In genomic region chrX:139832464-139832863, GRCm38 (mm10) we compare ENCODE assay signal across 8 mouse cellular contexts. TPM values are rescaled to one million over a fixed set of nuclear protein-coding genes. Genes with fewer than 3 reads are reported as not detected.
DNase-seq lines count a peak whose midpoint lies in the region; ATAC-seq lines count a peak whose summit lies in the region.

No protein-coding gene starts in this region.

- H3K4me3 ChIP-seq in embryonic facial prominence, embryonic 10.5 days = no peak overlapping the region
- H3K4me3 ChIP-seq in midbrain, embryonic 14.5 days (replicated peaks; ENCODE audit: low read depth, low read length) = no peak overlapping the region

- H3K4me1 ChIP-seq in embryonic facial prominence, embryonic 10.5 days = no peaks in the 10 kb centered on the region
- no peaks in the 10 kb centered on the region for H3K4me1 ChIP-seq in midbrain, embryonic 14.5 days (ENCODE audit: control insufficient read depth, insufficient read depth, low read length)

- no peaks in the 10 kb centered on the region for H3K9me3 ChIP-seq in embryonic facial prominence, embryonic 10.5 days
- no peaks in the 10 kb centered on the region for H3K9me3 ChIP-seq in midbrain, embryonic 14.5 days (ENCODE audit: control insufficient read depth, low read length)

- no peak overlapping the region for H3K27ac ChIP-seq in embryonic facial prominence, embryonic 10.5 days (replicated peaks)
- H3K27ac ChIP-seq in midbrain, embryonic 14.5 days (replicated peaks; ENCODE audit: low read depth, low read length) = no peak overlapping the region

- H3K36me3 ChIP-seq in embryonic facial prominence, embryonic 10.5 days (replicated peaks) = no peaks in the 10 kb centered on the region
- H3K36me3 ChIP-seq in midbrain, embryonic 14.5 days (ENCODE audit: control insufficient read depth, insufficient read depth, low read length) = no peaks in the 10 kb centered on the region

- intact Hi-C loops in left cerebral cortex, postnatal 4 days (cut with DNase I) = no loop called here

- no peak overlapping the region for H3K9ac ChIP-seq in midbrain, embryonic 14.5 days (replicated peaks; ENCODE audit: low read length)

- no peak for ATAC-seq in midbrain, embryonic 14.5 days (ENCODE audit: low FRiP score, low TSS enrichment)
- no peak for ATAC-seq in monocyte, adult 5-6 weeks (replicated peaks; ENCODE audit: insufficient number of reproducible peaks, low FRiP score, low TSS enrichment, poor library complexity, severe bottlenecking)

- DNase-seq in urinary bladder, postnatal 25 days (ENCODE audit: low spot score) = peak; percentile 14
- no peak for DNase-seq in urinary bladder, adult 2 months (ENCODE audit: low spot score)
- DNase-seq in adrenal gland, postnatal 14 days = peak; percentile 52
- DNase-seq in embryonic facial prominence, embryonic 10.5 days (ENCODE audit: low spot score) = peak; percentile 55
- DNase-seq in induced T-regulatory cell, adult 2 months (ENCODE audit: low read depth) = peak; percentile 71
- peak; percentile 41 for DNase-seq in left cerebral cortex, postnatal 4 days
- peak; percentile 75 for DNase-seq in midbrain, embryonic 14.5 days

- H3K4me2 ChIP-seq in midbrain, embryonic 14.5 days (ENCODE audit: low read length) = no peak overlapping the region

- WGBS in embryonic facial prominence, embryonic 10.5 days = 19% methylated on average over 5 of the region's 5 CpGs
- 17% methylated on average over 5 of the region's 5 CpGs for WGBS in midbrain, embryonic 14.5 days

- peaks cover 55% of the 10 kb centered on the region for H3K27me3 ChIP-seq in embryonic facial prominence, embryonic 10.5 days (replicated peaks; ENCODE audit: low read depth, poor library complexity, severe bottlenecking)
- H3K27me3 ChIP-seq in midbrain, embryonic 14.5 days (ENCODE audit: control insufficient read depth, insufficient read depth, low read length) = no peaks in the 10 kb centered on the region

RNA-seq across cellular contexts. Expression of gene Cldn2, which starts 31.8 kb away (rescaled TPM):
- 0.06 and 0.10 TPM in 2 replicates for polyA plus RNA-seq in urinary bladder, adult 2 months (2012; rRNA removed)
- total RNA-seq in adrenal gland, postnatal 14 days (2021) = 0.23 and 1.9 TPM in 2 replicates
- 0.15 and 0.31 TPM in 2 replicates for polyA plus RNA-seq in embryonic facial prominence, embryonic 10.5 days (2016; fragmentation: Nextera tagmentation; extraction: Ambion mirVana)
- total RNA-seq in left cerebral cortex, postnatal 4 days (2021) = under 1 TPM in 1 of 2 experiments, not detected in 1; 0.26 TPM
- 0.09 and 0.20 TPM in 2 replicates for polyA plus RNA-seq in midbrain, embryonic 14.5 days (2014; fragmentation: Nextera tagmentation; extraction: Ambion mirVana)
- not detected in 3 replicates for total RNA-seq in monocyte, adult 5-6 weeks (2017)

RNA-seq across cellular contexts. Expression of gene Morc4, which starts 39.0 kb away (rescaled TPM):
- 5.5 and 6.3 TPM in 2 replicates for polyA plus RNA-seq in urinary bladder, adult 2 months (2012; rRNA removed)
- 5.9 and 9.2 TPM in 2 replicates for total RNA-seq in adrenal gland, postnatal 14 days (2021)
- 8.6 and 9.1 TPM in 2 replicates for polyA plus RNA-seq in embryonic facial prominence, embryonic 10.5 days (2016; fragmentation: Nextera tagmentation; extraction: Ambion mirVana)
- total RNA-seq in left cerebral cortex, postnatal 4 days (2021) = 1 to 10 TPM; 6.1 to 8.8 TPM
- polyA plus RNA-seq in midbrain, embryonic 14.5 days (2014; fragmentation: Nextera tagmentation; extraction: Ambion mirVana) = 3.2 and 4.2 TPM in 2 replicates
- total RNA-seq in monocyte, adult 5-6 weeks (2017) = not detected in 3 replicates

RNA-seq across cellular contexts. Expression of gene Ripply1, which starts 50.3 kb away (rescaled TPM):
- polyA plus RNA-seq in urinary bladder, adult 2 months (2012; rRNA removed) = not detected in 2 replicates
- total RNA-seq in adrenal gland, postnatal 14 days (2021) = not detected in 2 replicates
- polyA plus RNA-seq in embryonic facial prominence, embryonic 10.5 days (2016; fragmentation: Nextera tagmentation; extraction: Ambion mirVana) = 0.25 TPM in 1 of 2 replicates, not detected in the other
- total RNA-seq in left cerebral cortex, postnatal 4 days (2021) = not detected
- polyA plus RNA-seq in midbrain, embryonic 14.5 days (2014; fragmentation: Nextera tagmentation; extraction: Ambion mirVana) = not detected in 2 replicates
- not detected in 3 replicates for total RNA-seq in monocyte, adult 5-6 weeks (2017)
